Mouse (Mus musculus): Measurements from ENCODE around the gene Ptprd. TPM values are rescaled to one million over a fixed set of nuclear protein-coding genes. Genes with fewer than 3 reads are reported as not detected.

Ptprd gene
- polyA plus RNA-seq, 1 experiment from 2014 or later = 14.3 TPM

DNA sequence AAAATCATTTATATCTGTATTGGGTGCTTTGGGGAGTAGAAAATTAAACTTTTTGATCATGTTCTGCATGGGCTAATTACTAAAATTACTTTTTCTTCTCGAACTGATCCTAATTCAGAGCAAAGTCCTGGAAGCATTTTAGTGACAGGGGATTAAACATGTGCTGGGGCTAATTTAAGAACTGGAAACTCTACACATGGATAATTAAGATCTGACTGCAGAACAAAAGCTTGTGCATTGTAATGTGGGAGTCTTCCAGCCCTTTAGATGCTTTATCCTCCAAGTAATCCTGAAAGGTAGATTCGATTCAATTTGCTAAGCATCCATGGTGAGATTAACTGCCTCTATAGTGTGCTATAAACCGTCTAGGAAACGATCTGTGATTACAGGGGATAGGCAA is 2316.9 kb downstream of the Ptprd start:
- WGBS = 74% methylated on average over 4 of the region's 4 CpGs
- no peaks in the 10 kb centered on the region for H3K4me1 ChIP-seq (replicated peaks)
- H3K4me2 ChIP-seq = no peak overlapping the region
- H3K9me3 ChIP-seq (replicated peaks) = no peaks in the 10 kb centered on the region
- no peaks in the 10 kb centered on the region for H3K36me3 ChIP-seq
- no peak overlapping the region for H3K9ac ChIP-seq
- H3K27me3 ChIP-seq (replicated peaks) = no peaks in the 10 kb centered on the region
- ATAC-seq (ENCODE audit: insufficient number of reproducible peaks, low FRiP score) = no peak
- no peak overlapping the region for H3K4me3 ChIP-seq
- H3K27ac ChIP-seq (ENCODE audit: poor library complexity, severe bottlenecking) = no peak overlapping the region

Small RNA genes within 50 kb of the gene (microRNA-seq; reads per million reads assigned to microRNA genes)
- gene Gm23159 = not detected

All from heart, embryonic 12.5 days (tissue).